Mouse (Mus musculus): ENCODE measurements around the gene Tmem169. TPM values are rescaled to one million over a fixed set of nuclear protein-coding genes. Genes with fewer than 3 reads are reported as not detected.

Gene Tmem169
- total RNA-seq, 2 experiments from 2014 or later, result not detected

DNA sequence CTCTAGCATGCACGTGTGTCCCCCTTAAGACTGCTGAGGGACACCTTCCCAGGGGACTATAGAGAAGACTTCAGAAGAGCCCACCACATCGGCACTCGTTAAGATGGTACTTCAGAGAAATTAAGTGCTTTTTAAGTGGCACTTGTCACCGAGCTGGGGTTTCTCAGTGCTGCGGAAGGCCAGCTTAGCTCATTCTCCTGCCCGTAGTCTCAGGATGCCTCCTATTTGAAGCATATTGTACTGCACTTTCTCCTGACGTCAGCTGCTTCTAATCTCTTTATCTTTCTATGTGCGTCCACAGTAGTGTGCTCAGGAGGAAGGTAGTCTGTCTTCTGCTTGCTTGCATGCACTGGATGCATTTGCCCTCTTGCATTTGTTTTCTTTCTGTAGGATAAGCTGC lies 32.2 kb downstream of the Tmem169 start:
- intact Hi-C loops (cut with DNase I), result loop anchor here (10.0 kb wide), 1 partner anchor 538 kb away; no protein-coding TSS in a partner anchor
- DNase-seq, result no peak

DNA sequence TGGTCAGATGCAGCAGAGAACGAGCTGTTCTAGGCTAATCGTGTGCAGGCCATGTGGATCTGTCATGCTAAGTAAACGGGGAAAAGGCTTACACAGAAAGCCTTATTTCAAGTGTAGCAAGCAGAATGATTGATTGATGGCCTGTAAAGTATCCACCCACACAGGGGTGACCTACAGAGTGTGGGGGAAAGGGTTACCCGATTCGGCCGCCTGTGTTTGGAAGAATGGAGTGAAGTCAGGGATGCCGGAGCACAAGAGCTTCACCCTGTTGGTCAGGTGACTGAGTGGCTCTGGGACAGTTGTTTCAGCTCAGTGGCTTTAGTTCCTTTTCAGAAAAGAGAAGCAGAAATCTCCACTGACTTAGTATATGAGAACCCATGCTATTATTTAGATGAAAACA lies 32.7 kb downstream of the Tmem169 start:
- intact Hi-C loops (cut with DNase I), result loop anchor here (10.0 kb wide), 1 partner anchor 538 kb away; no protein-coding TSS in a partner anchor
- no peak for DNase-seq

DNA sequence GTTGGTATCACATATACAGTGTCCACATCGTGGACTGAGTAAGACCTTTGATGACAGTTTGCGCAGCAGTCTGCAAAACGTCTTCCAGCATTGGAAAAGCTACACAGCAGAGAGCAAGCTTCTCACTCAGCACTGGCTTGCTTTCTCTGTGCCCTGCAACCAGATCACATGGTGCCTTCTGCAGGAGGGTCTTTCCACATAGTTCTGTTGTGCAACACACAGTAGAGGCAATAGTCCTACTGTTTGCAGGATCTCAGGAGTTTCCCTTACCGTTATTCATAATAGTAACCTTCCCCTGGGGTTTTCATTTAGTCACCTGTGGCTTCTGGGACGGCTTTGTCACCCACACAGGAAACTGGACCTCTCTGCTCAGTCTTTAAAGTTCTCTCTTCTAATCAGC lies 36.6 kb downstream of the Tmem169 start:
- intact Hi-C loops (cut with DNase I), result no loop called here

DNA sequence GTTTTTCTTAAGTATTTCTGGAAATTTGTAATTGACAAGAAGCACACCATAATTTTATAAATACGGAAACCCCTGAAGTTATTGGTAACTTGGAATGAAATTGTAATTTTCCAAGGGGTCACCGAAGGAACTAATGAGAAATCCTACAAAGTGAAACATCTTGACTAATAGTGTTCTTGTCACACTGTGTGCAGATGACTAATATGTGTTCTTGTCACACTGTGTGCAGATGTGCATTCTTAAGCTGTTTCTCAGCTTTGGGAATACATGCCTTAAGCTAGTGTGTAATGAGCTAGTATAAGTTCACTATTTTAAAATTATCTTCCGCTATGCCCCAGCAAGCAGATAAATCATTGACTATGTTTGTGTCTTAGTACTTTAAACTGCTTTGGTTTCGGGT lies 39.1 kb downstream of the Tmem169 start:
- intact Hi-C loops (cut with DNase I), result no loop called here
- DNase-seq, result no peak

More for the DNA sequence above, 36.6 kb downstream of the Tmem169 start:
- no peak for DNase-seq

DNA sequence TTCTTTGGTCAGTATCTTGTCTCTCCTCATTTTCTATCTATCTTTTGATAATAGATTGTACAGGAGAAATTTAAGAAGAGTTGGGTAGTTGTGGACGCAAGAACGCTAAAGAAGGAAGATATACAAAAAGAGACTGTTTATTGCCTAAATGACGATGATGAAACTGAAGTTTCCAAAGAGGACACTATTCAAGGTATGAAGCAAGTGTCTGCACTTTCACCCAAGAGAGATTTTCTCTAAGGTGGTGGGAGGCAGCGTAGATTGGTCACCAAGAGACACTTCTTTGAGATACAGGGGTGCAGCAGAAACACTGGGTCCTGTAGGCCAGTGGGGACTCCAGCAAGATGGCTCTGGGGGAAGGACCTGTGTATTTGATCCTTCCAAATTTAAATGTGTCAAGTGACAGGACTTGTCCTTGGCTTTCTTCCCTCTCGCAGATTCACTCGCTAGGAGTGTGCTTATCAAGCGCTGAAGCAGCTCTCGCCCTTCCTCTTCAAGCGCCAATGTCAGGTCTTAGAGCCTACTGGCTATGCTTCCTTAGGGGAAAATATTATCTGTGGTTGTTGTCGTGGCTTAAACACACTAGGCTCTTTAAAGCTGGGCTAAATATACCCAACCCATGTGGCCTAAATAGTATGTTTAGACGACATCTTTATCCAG lies 42.1 kb downstream of the Tmem169 start:
- DNase-seq, result no peak
- intact Hi-C loops (cut with DNase I), result no loop called here

DNA sequence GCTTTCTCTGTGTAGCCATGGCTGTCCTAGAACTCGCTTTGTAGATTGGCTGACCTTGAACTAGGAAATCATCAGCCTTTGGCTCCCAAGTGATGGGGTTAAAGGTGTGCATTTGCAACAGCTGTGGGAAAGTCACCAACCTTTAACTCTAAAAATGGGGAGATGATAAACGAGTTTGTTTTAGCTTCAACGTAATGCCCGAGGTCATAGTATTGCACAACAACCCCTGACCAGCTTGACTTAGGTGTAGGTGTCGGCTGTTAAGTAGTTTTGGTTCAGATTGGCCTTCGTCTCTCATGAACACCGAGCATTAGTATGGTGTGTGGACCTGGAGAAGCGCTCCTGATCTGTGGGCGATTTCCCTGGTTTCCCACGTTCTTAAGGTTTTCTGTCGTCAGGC lies 50.6 kb downstream of the Tmem169 start:
- intact Hi-C loops (cut with DNase I), result no loop called here
- DNase-seq, result no peak

DNA sequence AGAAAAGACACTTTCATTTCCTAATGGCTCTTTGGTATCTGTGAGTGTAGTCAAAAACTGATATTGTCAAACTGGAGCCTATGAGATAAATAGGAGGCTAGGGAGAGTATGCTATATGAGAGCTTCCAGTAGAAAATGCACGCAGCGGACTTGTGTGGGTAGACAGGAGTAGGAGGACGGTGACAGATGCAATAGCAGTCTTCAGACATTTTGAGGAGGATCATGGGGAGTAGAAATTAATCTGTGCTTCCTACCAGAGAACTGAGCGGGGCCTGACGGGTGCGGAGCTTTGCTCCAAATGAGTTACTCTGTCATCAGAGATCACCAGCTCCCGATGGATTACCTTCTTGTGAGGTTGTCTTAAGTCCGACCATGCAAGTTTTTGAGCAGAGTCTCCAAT lies 52.6 kb downstream of the Tmem169 start:
- intact Hi-C loops (cut with DNase I), result no loop called here
- DNase-seq, result no peak

DNA sequence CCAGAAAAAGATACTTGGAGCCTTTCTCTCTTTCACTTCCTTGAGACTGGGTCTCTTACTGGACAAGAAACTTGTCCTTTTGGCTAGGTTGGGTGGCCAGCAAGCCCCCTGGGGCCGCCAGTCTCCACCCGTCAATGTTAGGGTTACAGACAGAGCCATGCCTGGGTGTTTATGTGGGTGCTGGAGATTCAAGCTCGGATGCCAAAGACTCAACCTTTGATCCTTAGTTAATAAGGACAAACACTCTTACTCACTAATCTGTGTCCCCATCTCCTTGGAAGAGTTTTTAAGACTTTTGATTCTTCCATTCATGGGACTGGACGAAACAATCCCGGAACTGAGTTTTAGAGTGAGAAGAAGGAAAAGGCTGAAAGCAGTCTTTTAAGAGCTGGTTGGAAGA lies 54.2 kb downstream of the Tmem169 start:
- DNase-seq, result no peak
- intact Hi-C loops (cut with DNase I), result no loop called here

DNA sequence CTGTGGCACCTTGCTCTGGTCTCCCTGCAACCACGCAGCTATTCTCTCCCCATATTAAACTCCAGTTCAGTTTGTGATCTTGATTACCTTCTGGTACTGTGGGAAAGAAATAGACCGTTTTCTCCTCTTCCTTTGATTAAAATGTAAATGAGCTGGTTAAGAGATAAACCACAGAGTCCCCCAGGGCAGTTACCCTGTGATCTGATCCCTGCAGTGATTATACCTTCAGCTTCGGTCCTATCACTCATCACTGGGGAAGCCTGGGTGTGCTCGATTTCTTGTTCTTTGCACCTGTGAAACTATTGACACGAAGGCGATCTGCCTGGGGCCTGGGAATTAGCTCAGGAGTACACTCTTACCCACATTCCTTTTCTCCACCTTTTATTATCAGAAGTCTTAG lies 63.7 kb downstream of the Tmem169 start:
- intact Hi-C loops (cut with DNase I), result no loop called here
- DNase-seq, result no peak

Other genes starting within 250 kb of the Tmem169 start
- 10 to 100 TPM; 38.1 to 52.4 TPM for gene Mreg, start 72.1 kb upstream of the Tmem169 start, total RNA-seq (2021)
- 10 to 100 TPM; 16.6 to 18.9 TPM for gene Pecr, start 55 bp upstream of the Tmem169 start, total RNA-seq (2021)
- gene Xrcc5, start 23.1 kb downstream of the Tmem169 start, total RNA-seq (2021), result 10 to 100 TPM; 15.4 to 19.8 TPM

All from gastrocnemius, postnatal 36 days (tissue).